Mouse (Mus musculus): ENCODE data around the gene Ddx31.

Gene Ddx31

DNA sequence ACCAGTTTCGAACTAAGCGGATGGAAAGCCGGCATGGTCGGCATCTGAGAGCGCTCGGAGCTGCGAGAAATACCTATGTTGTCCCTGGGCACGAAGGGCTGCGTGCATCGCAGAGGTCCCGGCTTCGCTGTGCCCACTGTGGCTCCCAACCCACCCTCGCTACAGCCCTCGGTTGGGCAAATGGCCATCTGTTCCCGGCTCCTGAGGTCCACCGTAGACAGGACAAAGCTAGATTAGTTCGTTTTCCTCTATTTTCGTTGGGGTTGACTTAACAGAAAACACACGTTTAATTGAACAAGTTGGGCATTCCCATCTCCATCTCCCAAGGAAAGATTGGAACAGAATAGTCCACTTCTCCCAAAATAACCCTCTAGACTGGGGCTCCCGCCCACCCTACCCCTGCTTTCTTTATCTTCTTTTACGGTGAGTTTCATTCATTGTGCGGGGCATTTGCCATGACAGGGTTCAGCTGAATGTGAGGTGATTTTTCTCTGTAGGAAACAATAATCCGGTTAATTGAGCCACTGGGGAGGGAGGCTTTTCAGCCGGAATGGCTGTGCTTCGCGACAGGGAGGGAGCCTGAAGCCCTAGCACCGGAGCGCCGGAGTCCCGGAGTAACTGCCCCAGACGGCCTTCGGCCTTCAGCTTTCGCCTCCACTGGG lies 72.0 kb downstream of the Ddx31 start:
- in situ Hi-C loops (cut with MboI, MseI): no loop called here

DNA sequence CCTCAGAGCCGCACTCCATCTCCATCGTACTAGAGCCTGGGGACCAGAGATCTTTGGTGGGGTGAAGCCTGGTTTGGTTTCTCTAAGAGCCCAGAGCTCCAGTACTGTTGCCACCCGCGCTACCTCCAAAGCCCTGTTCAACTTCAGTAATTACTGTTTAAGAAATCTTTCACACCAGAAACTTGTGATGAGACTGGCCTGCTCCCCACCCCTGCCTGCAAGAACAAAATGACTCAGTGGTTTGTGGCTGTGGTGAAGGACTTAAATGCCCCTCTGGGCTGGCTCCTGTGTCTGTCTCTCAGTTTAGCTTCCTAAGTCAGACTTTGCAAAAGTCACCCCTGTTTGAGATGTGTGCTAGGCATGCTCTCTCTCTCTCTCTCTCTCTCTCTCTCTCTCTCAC lies 72.8 kb downstream of the Ddx31 start:
- in situ Hi-C loops (cut with MboI, MseI): no loop called here

DNA sequence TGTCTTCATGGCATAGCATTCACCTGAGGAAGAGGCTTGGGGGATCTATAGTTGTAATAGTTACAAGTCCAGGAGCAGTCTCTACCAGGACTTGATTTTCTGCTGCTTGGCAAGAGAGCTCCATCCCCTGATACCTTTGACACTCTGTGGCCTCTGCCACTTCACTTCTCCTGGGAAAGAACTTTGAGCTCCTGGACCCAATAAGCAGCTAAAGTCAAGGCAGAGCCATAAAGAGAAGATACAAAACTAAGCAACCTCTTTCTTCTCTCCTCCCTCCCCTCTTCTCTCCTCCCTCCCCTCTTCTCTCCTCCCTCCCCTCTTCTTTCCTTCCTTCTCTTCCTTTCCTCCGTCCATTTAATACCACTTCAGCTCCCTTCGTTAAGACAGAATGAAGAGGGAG lies 73.9 kb downstream of the Ddx31 start:
- in situ Hi-C loops (cut with MboI, MseI): no loop called here

DNA sequence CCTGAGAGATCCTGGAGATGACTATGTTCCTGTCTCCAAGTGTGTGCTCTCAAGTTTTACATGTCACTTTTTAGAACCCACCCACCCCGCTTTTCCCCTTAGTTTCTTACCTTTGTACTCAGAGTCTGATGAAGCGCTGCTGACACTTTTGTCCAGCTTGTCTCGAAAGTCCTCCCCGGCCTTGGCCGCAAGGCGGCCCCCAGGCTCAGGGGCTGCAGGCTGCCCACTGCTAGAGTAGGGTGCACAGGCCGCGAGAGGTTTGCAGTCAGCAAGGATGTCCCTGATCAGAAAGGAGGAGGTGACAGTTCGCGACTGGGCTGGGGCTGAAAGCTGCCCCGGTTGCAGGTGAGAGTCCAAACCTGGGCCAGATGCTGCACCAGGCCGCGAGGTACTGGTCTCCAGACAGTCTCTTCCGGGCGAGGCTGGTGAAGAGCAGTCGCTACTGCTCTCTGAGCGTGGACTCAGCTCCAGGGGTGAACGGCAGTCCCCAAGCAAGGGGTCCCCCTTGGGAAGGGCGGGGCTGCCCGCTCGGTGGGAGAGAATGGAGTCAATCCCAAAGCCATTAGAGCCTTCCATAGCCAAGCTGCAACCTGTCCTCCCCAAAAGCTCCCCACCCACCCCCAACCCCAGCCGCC lies 75.0 kb downstream of the Ddx31 start:
- in situ Hi-C loops (cut with MboI, MseI): no loop called here

DNA sequence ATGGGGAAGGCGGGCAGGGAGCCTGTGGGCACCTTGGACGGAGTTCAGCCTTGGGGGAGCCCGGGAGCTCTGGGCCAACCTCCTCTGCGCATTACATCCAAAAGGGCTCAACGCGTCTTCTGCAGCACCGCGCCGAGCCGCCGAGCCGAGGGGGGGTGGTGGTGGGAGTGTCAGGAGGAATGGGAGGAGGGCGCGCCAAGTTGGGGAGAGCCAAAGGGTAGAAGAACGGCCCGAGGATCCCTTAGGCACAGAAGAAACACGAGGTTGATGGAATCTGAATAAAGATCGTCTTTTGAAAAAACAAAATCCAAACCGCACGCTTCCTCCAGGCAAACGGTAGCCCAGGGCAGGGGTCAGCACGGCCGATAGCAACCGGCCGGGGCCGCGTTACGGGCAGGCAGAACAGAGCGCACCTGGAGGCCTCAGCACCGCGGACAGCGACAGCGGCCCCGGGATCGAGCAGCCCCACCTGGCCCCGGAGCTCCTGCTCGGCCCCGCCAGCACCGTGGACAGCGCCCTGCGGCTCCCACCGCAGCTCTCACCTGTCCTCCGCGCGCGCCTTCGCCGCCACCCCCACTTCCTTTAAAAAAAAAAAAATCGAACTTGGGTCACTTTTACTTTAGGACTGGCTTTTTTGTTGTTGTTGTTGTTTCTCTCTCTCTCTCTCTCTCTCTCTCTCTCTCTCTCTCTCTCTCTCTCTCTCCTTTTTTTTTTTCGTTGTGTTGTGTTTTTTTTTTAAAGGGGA lies 75.7 kb downstream of the Ddx31 start:
- in situ Hi-C loops (cut with MboI, MseI): no loop called here

DNA sequence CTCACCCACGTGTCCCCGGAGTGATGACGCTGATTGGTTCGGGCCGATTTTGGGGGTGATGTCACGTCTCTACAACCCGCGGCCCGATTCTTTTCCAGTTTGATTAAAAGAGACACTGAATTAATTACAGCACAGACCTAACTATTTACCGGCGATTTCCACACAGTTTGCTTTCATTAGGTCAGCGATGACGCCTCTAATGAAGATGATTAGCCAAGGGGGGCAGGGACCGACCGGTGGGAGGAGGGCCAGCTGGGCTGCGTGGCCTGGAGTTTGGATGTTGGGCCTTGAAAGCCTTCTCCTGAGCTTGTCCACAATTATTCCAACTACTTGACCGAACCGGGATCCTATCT lies 76.3 kb downstream of the Ddx31 start, which contains the start of gene Barhl1:
Gene Barhl1, minus strand, starts transcription at position 156 of the 353 bp plus-strand sequence.
- in situ Hi-C loops (cut with MboI, MseI): no loop called here

DNA sequence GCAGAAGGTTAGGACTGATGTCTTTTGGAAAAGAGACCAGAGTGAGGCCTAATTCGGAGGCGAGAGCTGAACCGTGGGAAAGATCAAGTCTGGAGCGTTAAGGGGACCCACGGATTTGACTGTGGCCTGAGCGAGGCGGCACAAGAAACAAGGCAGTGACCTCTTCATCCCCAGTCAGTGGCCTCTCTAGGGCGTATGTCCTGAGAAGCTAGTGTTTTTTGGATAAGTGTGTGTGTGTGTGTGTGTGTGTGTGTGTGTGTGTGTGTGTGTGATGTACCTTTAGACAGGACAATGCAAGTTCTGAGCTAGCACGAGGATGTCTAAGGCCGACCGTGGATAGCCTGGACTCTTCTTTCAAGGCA lies 76.9 kb downstream of the Ddx31 start:
- in situ Hi-C loops (cut with MboI, MseI): no loop called here

DNA sequence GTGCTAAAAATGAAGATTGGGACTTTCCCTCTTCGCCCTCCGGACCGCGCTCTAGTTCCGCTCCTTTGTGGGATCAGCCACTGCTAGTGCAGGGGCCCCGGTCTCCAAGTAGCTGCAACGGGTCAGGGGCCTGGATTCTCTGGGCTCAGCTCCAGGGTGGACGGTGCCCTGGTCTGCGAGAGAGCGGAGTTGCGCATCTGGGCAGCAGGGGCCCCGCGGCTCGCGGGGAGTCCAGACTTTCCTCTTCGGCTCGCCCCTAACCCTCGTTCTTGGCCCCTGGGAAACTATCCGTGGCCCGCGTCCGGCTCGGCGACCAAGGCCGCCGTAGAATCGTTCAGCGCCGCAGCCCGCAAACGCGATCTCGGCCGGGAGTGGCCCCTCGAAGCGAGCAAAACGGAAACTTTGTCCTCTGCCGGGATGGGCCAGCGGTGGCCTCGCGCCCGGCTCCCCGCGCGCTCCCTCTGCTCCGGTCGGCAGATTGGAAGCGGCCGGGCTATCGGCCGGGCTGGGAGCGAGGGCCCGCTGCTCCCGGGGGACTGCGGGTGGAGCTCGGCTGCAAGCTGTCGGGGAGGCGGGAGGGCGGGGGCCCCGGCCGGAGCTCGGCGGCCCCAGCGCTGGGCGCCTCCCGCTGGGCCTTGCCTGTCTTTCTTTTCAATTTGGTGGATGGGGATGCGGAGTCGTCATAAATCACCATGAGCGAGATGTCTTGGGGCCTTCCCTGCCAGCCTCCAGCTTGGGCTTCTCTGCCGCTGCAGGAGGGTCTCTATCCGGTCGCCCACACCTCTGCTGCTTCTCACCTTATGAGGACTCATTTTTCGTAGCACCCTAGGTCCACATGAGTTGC lies 77.5 kb downstream of the Ddx31 start:
- in situ Hi-C loops (cut with MboI, MseI): no loop called here

DNA sequence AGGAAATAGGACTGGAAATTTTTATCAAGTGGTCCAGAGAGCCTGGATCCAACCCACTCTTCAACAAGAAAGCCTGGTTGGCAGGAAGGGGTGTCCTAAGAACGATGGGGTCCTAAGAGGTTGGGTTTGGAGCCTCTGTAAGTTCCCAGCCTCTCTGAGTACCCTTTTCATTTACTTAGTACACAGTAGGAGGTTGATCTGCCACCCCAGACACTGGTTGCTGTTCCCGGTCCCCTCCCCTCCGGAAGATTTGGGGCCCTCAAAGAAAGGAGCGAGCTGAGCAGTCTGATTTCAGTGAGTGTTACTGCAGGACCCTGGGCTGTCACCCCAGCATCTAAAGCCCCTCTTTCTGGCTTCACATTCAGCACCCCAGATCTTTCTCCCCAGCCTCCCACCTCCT lies 78.8 kb downstream of the Ddx31 start:
- in situ Hi-C loops (cut with MboI, MseI): no loop called here

DNA sequence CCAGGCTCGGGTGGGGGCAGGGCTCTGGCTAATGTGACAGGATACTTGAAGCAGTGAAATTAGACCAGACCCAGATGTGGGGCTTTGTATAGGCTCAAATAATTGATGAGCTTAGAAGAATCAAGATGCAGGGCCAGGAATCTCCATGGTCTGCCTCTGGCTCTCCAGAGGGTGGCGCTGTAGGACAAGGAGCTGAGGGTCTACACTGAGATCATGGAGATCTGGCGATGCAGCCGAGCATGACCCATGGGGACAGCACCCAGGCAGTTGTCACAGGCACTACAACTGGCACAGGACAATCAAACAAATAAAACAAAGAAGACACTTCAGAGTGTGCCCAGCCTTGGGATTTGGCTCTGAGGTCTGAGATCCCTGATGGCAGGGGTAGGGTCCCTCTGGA lies 83.7 kb downstream of the Ddx31 start:
- in situ Hi-C loops (cut with MboI, MseI): loop anchor here (5.0 kb wide), 1 partner anchor 118 kb away; no protein-coding TSS in a partner anchor

DNA sequence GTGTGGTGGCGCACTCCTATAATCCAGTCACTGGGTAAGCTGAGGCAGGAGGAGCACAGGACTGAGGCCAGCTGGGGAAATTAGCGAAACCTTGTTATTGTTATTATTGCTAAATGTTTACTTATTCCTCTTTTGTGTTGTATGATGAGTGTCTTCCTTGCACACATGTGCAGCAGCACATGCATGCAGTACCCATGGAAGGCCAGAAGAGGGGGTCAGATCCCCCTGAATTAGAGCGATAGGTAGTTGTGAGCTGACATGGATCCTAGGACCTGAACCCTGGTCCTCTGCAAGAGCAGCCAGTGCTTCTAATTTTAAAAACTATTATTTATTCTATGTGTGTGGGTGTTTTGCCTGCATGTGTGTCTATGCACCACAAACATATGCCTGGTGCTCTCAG lies 90.4 kb downstream of the Ddx31 start:
- in situ Hi-C loops (cut with MboI, MseI): no loop called here

DNA sequence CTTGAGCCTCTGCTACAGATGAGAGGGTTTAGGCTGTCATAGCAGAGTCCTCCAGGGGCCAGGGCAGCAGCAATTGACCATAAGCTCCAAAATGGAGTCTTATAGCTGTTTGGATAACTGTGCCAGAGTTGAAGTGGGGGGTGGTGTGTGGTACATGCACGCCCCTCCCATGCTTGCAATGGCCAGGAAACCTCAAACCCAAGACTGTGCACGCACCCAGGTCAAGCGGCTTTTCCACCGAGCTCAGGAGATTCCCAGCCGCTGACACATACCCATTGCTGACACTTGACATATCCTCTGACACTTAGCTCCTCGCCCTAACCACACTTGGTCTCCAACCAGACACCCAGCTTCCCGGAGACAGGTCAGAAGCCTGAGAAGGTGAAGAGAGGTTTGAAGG lies 98.8 kb downstream of the Ddx31 start:
- in situ Hi-C loops (cut with MboI, MseI): no loop called here

DNA sequence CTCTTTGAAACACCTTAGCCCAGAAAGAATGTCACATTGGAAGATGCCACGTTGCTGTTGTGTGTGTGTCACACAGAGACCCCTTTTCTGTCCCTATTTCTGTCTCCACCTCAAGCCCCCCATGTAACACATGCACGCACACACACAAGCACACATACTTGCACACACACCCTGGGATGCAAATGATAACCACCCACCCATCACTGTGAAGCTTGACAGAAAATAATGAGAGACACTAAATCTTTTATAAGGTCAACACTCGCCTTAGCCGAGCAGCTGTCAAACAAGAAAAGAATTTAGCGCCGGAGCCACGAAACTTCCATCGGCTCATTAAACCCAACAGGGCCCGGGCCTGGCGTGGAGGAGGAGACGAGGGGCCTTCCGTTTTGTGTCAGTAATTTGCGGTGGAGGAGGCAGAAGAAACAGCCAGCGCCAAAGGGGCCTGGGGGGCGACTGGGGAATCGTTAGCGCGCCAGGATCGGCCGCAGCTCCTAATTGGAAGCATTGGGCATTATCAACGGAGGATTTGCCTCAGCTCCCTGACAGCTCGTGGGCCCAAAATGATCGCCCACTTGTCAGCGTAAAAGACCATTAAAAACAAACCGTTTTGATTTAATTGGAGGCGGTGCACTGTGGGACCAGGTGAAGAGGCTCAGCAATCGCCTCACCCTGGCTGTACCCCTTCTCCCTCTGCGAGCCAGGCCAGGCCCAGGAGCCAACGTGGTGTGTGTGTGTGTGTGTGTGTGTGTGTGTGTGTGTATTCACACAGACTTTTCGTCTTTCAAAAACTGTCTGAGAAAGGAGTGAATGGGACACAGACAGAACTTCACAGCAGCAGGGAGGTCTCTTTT lies 103.7 kb downstream of the Ddx31 start:
- in situ Hi-C loops (cut with MboI, MseI): loop anchor here (10.0 kb wide), 1 partner anchor 639 kb away; no protein-coding TSS in a partner anchor

DNA sequence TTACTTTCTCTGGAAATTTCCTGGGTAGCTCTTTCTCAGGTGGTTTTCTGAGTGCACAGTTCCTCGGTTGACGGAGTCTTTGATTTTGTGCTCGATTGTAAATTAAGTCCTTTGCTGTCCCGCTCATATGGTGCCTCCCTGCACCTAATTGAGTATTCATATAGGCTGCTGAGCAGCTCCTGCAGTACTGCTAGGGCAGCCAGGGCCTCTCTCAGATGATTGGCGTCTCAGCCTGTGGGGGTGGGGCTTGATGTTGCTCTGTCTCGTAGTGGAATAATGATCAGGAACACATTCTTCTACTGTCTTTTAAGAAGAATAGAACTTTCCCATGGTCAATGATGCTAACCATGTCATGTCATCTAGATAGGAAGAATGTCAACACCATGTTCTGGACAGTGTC lies 105.2 kb downstream of the Ddx31 start:
- in situ Hi-C loops (cut with MboI, MseI): loop anchor here (10.0 kb wide), 1 partner anchor 641 kb away; no protein-coding TSS in a partner anchor

DNA sequence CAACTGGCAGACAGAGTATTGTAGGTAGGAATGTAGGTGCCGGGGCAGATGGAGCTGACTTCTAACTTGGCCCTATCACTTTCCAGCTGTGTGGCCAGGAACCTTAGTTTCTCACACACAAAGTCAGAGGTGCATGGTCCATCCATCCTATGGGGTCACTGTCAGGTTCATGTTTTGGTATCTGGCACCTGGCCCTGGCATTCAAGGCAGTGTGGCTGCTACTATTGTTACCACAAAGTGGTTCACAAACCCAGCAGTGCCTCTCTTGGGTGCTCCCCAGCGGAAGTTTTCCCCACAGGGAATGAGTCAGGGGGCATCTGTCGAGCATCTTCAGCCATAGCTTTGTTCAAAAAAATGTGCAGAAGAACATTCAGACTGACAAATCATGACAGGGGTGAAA lies 106.1 kb downstream of the Ddx31 start:
- in situ Hi-C loops (cut with MboI, MseI): loop anchor here (10.0 kb wide), 1 partner anchor 642 kb away; no protein-coding TSS in a partner anchor

DNA sequence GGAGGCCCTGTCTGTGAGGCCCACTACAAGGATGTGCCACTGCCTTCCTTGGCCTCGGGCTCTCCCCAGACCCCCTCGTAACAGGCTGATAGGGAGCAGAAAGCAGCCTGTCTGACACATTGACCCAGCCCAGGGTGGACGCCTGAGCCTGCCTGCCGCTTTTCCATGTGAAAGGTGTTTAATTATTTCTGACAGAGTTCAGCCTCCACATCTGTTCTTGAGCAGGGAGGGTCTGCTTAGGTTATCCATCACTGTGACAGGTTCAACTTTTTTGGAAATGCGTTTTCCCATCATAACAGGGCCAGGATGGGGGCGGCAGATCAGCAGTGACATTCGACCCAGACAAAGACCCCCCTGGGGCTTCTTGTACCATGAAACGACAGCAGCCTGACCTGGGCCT lies 112.8 kb downstream of the Ddx31 start:
- in situ Hi-C loops (cut with MboI, MseI): no loop called here

DNA sequence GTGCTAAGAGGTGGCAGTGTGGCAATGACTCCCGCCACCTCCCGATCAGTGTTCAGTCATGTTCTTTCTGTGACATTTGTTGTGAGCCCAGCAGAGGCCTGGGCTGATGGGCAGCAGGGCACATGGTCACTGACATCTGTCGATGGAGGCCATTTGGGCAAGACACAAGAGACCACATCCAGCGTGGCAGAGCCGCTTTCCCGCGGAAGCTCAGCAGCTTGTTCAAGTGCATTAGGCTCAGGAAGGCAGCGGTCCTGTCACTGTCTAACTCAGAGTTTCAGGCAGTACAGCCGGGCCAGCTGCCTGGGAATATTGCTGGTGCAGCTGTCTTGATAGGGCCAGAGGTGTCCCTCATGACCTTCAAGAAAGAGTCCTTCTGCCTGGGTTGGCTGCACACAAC lies 114.4 kb downstream of the Ddx31 start:
- in situ Hi-C loops (cut with MboI, MseI): no loop called here
